Mouse (Mus musculus) liver, adult 2 months (tissue): ENCODE data around the gene Cep126.

Experiments used
- CTCF ChIP-seq: fragments of 200-500 bp; IDR thresholded peaks from 2 replicates; pipeline ENCODE4 v1.5.1; 2011; ENCODE audit warnings: low read depth, low read length, control low read depth
- POLR2A ChIP-seq: fragments of 200-500 bp; IDR thresholded peaks from 2 replicates; pipeline ENCODE4 v1.6.1; 2011; ENCODE audit warnings: low read length, control low read depth; ENCODE audit not compliant: insufficient read depth; ENCODE audit errors: extremely low read depth

DNA sequence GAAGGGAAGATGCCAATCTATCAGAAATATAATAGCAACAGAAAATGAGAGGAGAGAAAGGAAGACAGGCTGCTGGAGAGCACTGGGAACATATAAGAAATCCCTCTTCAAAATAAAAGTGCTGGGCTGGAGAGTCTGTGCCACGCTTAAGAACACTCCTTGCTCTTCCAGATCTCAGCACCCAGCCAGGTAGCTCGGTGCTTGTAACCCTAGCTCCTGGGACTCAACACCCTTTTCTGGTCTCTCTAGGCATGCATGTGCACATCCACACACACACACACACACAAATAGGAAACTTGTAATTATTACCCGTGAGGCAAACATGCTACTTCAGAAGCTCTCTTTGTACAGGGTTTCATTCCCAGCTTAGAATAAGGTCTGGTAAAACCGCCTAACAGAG, 99.0 kb downstream of the Cep126 start:
- TF ChIP-seq CTCF (no peak), POLR2A (no peak)
